Mouse (Mus musculus): Measurements from ENCODE around the gene Top2a. TPM values are rescaled to one million over a fixed set of nuclear protein-coding genes. Genes with fewer than 3 reads are reported as not detected.
A peak's percentile ranks its signal among the peaks of the same experiment; 100 is the strongest.

The Top2a gene
- polyA plus RNA-seq, 1 experiment = 161 TPM

DNA sequence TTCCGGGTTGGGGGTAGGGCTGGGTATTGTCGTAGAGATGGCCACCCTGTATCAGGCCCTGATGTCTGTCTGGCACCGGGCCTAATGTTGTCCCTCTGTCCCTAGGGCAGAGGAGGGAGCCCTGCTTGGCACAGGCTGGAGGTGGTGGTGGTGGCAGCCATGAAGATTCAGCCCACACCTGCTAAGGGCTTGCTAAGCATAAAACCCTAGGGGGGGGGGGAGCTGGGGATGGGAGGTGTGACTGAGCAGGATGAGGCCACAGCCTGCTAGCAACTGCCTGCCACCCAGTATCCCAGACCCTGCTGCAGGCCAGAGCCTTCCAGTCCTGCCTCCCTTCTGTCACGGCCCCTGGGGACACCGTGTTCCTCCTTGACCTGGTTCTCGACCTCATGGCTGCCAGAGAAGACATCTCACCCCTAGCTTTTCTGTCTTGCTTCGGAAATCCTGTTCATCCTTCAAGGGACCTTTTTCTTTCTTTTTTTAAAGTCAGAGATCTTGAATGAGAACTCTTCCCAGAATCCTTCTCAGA is 68.2 kb downstream of the Top2a start:
- TF ChIP-seq CTCF (IDR thresholded peaks at IDR 0.05; ENCODE audit: control insufficient read depth, insufficient read depth, low read length) (no peak), POLR2A (IDR thresholded peaks at IDR 0.05; ENCODE audit: borderline replicate concordance, control insufficient read depth, low read depth, low read length) (no peak)
- no peak overlapping the region for H3K4me3 ChIP-seq (replicated peaks; ENCODE audit: control insufficient read depth, low read depth, low read length)
- 46% methylated on average over 7 of the region's 7 CpGs for WGBS
- H3K27ac ChIP-seq (ENCODE audit: control insufficient read depth, insufficient read depth, low read depth, low read length, poor library complexity) = no peak overlapping the region
- peaks cover 3% of the 10 kb centered on the region; the same call in 1 of the 2 replicates for H3K4me1 ChIP-seq (ENCODE audit: control insufficient read depth, insufficient read depth, low read length)

- no peak overlapping the region for H3K4me3 ChIP-seq (replicated peaks; ENCODE audit: control insufficient read depth, low read depth, low read length)
- TF ChIP-seq POLR2A (IDR thresholded peaks at IDR 0.05; ENCODE audit: borderline replicate concordance, control insufficient read depth, low read depth, low read length) (no peak), CTCF (IDR thresholded peaks at IDR 0.05; ENCODE audit: control insufficient read depth, insufficient read depth, low read length) (no peak)
- 37% methylated on average over 17 of the region's 17 CpGs for WGBS
- peak overlapping the region; percentile 59 for H3K27ac ChIP-seq (ENCODE audit: control insufficient read depth, insufficient read depth, low read depth, low read length, poor library complexity)
- peaks cover 3% of the 10 kb centered on the region; the same call in 1 of the 2 replicates for H3K4me1 ChIP-seq (ENCODE audit: control insufficient read depth, insufficient read depth, low read length)
Observed at GRCm38 (mm10) chr11:98954801-98955706, 68.9 kb downstream of the Top2a start.

DNA sequence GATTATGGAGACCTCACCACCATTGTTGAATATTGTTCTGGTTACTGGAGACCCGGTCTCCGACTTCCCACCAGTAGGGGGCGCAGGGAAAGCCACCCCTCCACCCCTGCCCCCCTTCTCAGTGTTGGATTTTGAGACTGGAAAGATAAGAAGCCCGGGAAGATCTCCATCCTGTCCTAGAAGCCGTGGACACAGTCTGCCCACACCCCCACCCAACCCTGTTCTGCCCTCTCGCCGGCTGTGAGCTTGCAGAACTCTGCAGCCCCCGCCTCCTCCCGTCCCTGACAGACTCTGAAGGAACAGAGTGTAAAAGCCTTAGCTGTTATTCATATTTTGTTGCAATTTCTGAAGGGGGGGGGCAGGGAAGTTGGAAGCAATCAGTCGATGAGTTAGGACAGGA is 69.6 kb downstream of the Top2a start:
- TF ChIP-seq CTCF (IDR thresholded peaks at IDR 0.05; ENCODE audit: control insufficient read depth, insufficient read depth, low read length) = peak; percentile 60
- no peak for TF ChIP-seq POLR2A (IDR thresholded peaks at IDR 0.05; ENCODE audit: borderline replicate concordance, control insufficient read depth, low read depth, low read length)
- H3K4me1 ChIP-seq (ENCODE audit: control insufficient read depth, insufficient read depth, low read length) = peaks cover 8% of the 10 kb centered on the region
- 14% methylated on average over 10 of the region's 10 CpGs for WGBS
- H3K4me3 ChIP-seq (replicated peaks; ENCODE audit: control insufficient read depth, low read depth, low read length) = no peak overlapping the region
- peak overlapping the region; percentile 59; the same call in 1 of the 2 replicates for H3K27ac ChIP-seq (ENCODE audit: control insufficient read depth, insufficient read depth, low read depth, low read length, poor library complexity)

- no peak for TF ChIP-seq POLR2A (IDR thresholded peaks at IDR 0.05; ENCODE audit: borderline replicate concordance, control insufficient read depth, low read depth, low read length)
- no peak for TF ChIP-seq CTCF (IDR thresholded peaks at IDR 0.05; ENCODE audit: control insufficient read depth, insufficient read depth, low read length)
- Histone ChIP-seq H3K4me3 (replicated peaks; ENCODE audit: control insufficient read depth, low read depth, low read length) (no peak overlapping the region), H3K4me1 (ENCODE audit: control insufficient read depth, insufficient read depth, low read length) (peaks cover 12% of the 10 kb centered on the region), H3K27ac (ENCODE audit: control insufficient read depth, insufficient read depth, low read depth, low read length, poor library complexity) (peak overlapping the region; percentile 61; the same call in 1 of the 2 replicates)
- 33% methylated on average over 13 of the region's 13 CpGs for WGBS
Observed at GRCm38 (mm10) chr11:98953835-98954320, 70.1 kb downstream of the Top2a start.

DNA sequence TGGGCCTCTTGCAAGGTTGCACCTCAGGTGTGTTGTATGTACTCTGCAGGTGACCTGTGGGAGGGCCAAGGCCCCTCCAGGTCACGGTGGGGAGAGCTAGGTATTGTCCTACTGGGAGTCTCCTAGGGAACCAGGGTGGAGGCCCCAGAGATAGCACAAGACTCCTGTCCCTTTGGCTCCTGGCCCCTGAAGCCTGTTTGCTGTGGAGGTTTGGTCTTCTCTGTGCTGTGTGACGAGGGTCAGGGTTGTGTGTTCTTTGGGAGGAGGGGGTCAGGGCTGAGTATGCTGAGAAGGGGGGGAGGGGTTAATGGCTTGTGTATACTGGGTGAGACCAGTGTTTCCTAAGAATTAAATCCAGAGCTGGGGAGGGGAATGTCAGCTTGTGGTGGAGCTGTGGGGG is 70.6 kb downstream of the Top2a start:
- WGBS = 49% methylated on average over 2 of the region's 2 CpGs
- Histone ChIP-seq H3K4me1 (ENCODE audit: control insufficient read depth, insufficient read depth, low read length) (peaks cover 13% of the 10 kb centered on the region), H3K4me3 (replicated peaks; ENCODE audit: control insufficient read depth, low read depth, low read length) (no peak overlapping the region), H3K27ac (ENCODE audit: control insufficient read depth, insufficient read depth, low read depth, low read length, poor library complexity) (peak overlapping the region; percentile 62)
- TF ChIP-seq POLR2A (IDR thresholded peaks at IDR 0.05; ENCODE audit: borderline replicate concordance, control insufficient read depth, low read depth, low read length) (no peak), CTCF (IDR thresholded peaks at IDR 0.05; ENCODE audit: control insufficient read depth, insufficient read depth, low read length) (no peak)

- Histone ChIP-seq H3K27ac (ENCODE audit: control insufficient read depth, insufficient read depth, low read depth, low read length, poor library complexity) (peak overlapping the region; percentile 62), H3K4me1 (ENCODE audit: control insufficient read depth, insufficient read depth, low read length) (peaks cover 18% of the 10 kb centered on the region), H3K4me3 (replicated peaks; ENCODE audit: control insufficient read depth, low read depth, low read length) (no peak overlapping the region)
- TF ChIP-seq POLR2A (IDR thresholded peaks at IDR 0.05; ENCODE audit: borderline replicate concordance, control insufficient read depth, low read depth, low read length) (no peak), CTCF (IDR thresholded peaks at IDR 0.05; ENCODE audit: control insufficient read depth, insufficient read depth, low read length) (no peak)
- WGBS = 21% methylated on average over 2 of the region's 2 CpGs
Observed at GRCm38 (mm10) chr11:98952736-98953135, 71.3 kb downstream of the Top2a start.

GRCm38 (mm10) chr11:98952111-98952510 is 71.9 kb downstream of the Top2a start:
- H3K4me1 ChIP-seq (ENCODE audit: control insufficient read depth, insufficient read depth, low read length) = peaks cover 19% of the 10 kb centered on the region
- no peak overlapping the region for H3K4me3 ChIP-seq (replicated peaks; ENCODE audit: control insufficient read depth, low read depth, low read length)
- WGBS = 60% methylated on average over 1 of the region's 1 CpGs
- TF ChIP-seq POLR2A (IDR thresholded peaks at IDR 0.05; ENCODE audit: borderline replicate concordance, control insufficient read depth, low read depth, low read length) = no peak
- no peak for TF ChIP-seq CTCF (IDR thresholded peaks at IDR 0.05; ENCODE audit: control insufficient read depth, insufficient read depth, low read length)
- peak overlapping the region; percentile 62 for H3K27ac ChIP-seq (ENCODE audit: control insufficient read depth, insufficient read depth, low read depth, low read length, poor library complexity)

Measured in bone marrow, adult 2 months (tissue).